Mouse (Mus musculus) lung, postnatal 0 days (tissue): ENCODE results near the gene Hist1h4h.

Experiments
- CTCF ChIP-seq: IDR thresholded peaks from 2 replicates; pipeline ENCODE4 v1.5.1; 2016; ENCODE audit warnings: antibody characterized with exemption, mild to moderate bottlenecking
- EP300 ChIP-seq: IDR thresholded peaks from 2 replicates; pipeline ENCODE4 v1.6.1; 2016; ENCODE audit warnings: antibody characterized with exemption, mild to moderate bottlenecking, control low read depth

GRCm38 (mm10) chr13:23554925-23555838 lies 24.3 kb downstream of the Hist1h4h start:
- TF ChIP-seq CTCF (no peak), EP300 (no peak)
